Mouse (Mus musculus): ENCODE data around the gene Iqschfp. TPM values are rescaled to one million over a fixed set of nuclear protein-coding genes. Genes with fewer than 3 reads are reported as not detected.

Gene Iqschfp
- polyA plus RNA-seq, 1 experiment from 2014 or later, result 9.6 TPM

- no peak for ATAC-seq
- no peaks in the 10 kb centered on the region for H3K27me3 ChIP-seq
- no peak overlapping the region for H3K4me2 ChIP-seq (replicated peaks)
- H3K4me3 ChIP-seq (replicated peaks), result no peak overlapping the region
- H3K9ac ChIP-seq (replicated peaks), result no peak overlapping the region
- H3K27ac ChIP-seq, result no peak overlapping the region
- WGBS, result 80% methylated on average over 11 of the region's 11 CpGs
- H3K36me3 ChIP-seq, result no peaks in the 10 kb centered on the region
- peaks cover 12% of the 10 kb centered on the region for H3K4me1 ChIP-seq (replicated peaks)
- H3K9me3 ChIP-seq, result no peaks in the 10 kb centered on the region
These were observed 620.3 kb downstream of the Iqschfp start for GRCm38 (mm10) chr3:68512327-68512726.

DNA sequence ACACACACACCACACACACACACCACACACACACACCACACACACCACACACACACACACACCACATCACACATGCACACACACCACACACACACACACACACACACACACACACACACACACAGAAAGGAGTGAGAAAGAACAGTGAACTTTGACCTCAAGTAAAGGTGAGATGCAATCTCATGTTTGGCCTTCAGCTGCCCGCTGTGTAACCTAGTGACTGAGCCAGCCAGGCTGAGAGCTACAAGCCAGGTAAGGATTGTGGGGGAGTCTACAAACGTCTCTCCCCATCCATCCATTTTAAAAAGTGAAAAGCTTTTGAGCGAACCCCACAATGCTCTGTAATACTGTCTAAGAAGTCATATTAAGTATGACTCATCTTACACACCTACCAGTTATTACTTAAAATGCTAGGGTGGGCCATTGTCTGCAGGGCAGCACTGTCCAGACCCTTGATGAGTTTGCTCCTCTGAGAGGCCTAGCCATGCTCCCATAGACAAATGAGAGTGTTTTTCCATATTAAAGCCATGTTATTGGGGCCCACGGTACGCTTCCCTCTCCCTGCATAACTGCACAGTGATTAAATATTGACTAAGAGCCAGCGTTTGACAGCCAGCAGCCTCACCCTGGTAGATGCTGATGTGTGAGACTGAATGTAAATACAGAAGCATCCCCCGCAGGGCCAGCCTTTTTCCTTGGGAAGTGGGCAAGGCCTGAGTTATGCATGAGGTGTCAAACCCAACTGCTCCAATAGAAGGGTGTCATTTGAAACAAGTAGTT lies 621.5 kb downstream of the Iqschfp start:
- ATAC-seq, result peak; percentile 77
- Histone ChIP-seq H3K4me3 (replicated peaks) (no peak overlapping the region), H3K36me3 (no peaks in the 10 kb centered on the region), H3K27me3 (no peaks in the 10 kb centered on the region), H3K27ac (peak overlapping the region; percentile 51; the same call in 1 of the 2 replicates), H3K4me1 (replicated peaks) (peaks cover 11% of the 10 kb centered on the region), H3K4me2 (replicated peaks) (no peak overlapping the region), H3K9me3 (no peaks in the 10 kb centered on the region), H3K9ac (replicated peaks) (no peak overlapping the region)
- WGBS, result 49% methylated on average over 7 of the region's 7 CpGs

DNA sequence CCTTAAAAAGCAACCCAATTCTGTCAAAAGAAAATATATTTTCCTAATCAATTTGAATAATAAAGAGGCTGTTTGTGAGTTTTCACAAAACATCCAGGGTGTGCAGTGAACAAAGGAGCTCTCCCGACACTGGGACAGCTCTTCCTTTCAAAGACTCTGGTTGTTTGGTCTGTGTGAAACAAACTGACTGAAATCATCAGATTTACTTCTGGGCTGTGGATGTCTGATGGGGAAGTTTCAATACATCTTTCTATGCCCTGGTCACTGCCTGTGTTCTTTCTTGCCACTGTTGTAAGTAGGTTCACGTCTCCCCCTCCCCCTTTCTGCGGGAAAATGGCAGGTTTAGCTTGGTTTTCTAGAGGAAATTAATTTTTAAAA lies 622.1 kb downstream of the Iqschfp start:
- Histone ChIP-seq H3K4me2 (replicated peaks) (no peak overlapping the region), H3K9ac (replicated peaks) (no peak overlapping the region), H3K9me3 (no peaks in the 10 kb centered on the region), H3K27ac (peak overlapping the region; percentile 69; the same call in 1 of the 2 replicates), H3K27me3 (no peaks in the 10 kb centered on the region), H3K4me3 (replicated peaks) (no peak overlapping the region), H3K36me3 (no peaks in the 10 kb centered on the region), H3K4me1 (replicated peaks) (peaks cover 9% of the 10 kb centered on the region)
- 60% methylated on average over 3 of the region's 3 CpGs for WGBS
- ATAC-seq, result no peak

DNA sequence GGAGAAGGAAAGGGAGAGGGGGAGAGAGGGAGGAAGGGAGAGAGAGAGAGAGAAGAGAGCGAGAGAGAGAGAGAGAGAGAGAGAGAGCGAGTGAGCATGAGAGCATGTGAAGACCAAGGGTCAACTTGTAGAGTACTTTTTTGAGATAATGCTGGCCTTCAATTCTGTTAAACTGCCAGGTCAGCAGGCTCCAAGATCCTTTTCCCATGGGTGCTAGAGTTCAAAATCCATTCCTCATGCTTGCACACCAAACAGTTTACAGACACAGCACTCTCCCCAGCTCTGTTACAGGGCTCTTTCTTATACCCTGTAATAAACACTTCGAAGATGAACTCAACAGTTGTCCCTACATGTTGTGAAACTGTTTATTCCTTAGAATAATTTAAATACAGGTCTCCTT lies 622.7 kb downstream of the Iqschfp start:
- Histone ChIP-seq H3K9ac (replicated peaks) (no peak overlapping the region), H3K36me3 (no peaks in the 10 kb centered on the region), H3K4me1 (replicated peaks) (peaks cover 9% of the 10 kb centered on the region), H3K4me2 (replicated peaks) (no peak overlapping the region), H3K4me3 (replicated peaks) (no peak overlapping the region), H3K27ac (no peak overlapping the region), H3K27me3 (no peaks in the 10 kb centered on the region), H3K9me3 (no peaks in the 10 kb centered on the region)
- ATAC-seq, result no peak
- WGBS, result 86% methylated on average over 3 of the region's 3 CpGs

DNA sequence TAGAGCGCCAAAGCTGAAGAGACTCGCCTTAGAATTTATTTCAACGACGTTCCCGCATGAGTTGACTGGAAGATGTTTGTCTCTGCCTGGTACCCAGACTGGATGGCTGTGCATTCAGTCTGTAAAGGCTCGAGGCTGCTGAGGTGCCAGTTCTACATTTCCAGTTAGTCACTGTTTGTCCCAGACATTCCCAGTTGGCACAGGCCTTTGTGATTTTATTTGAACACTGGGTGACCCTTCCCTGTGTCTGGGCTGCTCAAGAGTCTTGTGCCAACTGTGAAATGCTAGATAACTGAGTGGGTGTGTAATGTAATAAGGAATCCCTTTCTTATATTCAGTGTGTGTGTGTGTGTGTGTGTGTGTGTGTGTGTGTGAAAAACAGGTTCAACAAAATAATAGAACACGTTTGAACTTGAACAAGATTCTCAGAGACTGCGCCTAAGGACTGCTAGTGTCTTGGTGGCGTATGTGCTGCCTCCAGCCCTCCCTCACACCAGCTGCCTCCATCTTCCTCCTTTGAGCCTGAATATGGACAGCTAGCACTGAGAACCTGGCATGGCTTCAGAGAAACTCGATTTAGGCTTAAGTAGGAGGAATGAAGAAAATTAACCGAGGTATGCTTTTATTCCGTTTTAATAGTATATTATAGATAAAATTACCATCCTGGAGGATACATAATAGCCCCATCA lies 624.5 kb downstream of the Iqschfp start:
- 81% methylated on average over 12 of the region's 12 CpGs for WGBS
- Histone ChIP-seq H3K27ac (no peak overlapping the region), H3K4me3 (replicated peaks) (no peak overlapping the region), H3K4me2 (replicated peaks) (no peak overlapping the region), H3K9me3 (no peaks in the 10 kb centered on the region), H3K9ac (replicated peaks) (no peak overlapping the region), H3K36me3 (no peaks in the 10 kb centered on the region), H3K27me3 (no peaks in the 10 kb centered on the region), H3K4me1 (replicated peaks) (peaks cover 9% of the 10 kb centered on the region)
- ATAC-seq, result no peak

GRCm38 (mm10) chr3:68517236-68517635 lies 625.2 kb downstream of the Iqschfp start:
- H3K4me1 ChIP-seq (replicated peaks), result peaks cover 9% of the 10 kb centered on the region
- no peak overlapping the region for H3K9ac ChIP-seq (replicated peaks)
- H3K36me3 ChIP-seq, result no peaks in the 10 kb centered on the region
- no peak for ATAC-seq
- H3K4me3 ChIP-seq (replicated peaks), result no peak overlapping the region
- no peaks in the 10 kb centered on the region for H3K27me3 ChIP-seq
- H3K27ac ChIP-seq, result no peak overlapping the region
- H3K9me3 ChIP-seq, result no peaks in the 10 kb centered on the region
- WGBS, result 56% methylated on average over 7 of the region's 7 CpGs
- no peak overlapping the region for H3K4me2 ChIP-seq (replicated peaks)

GRCm38 (mm10) chr3:68518041-68518440 lies 626.0 kb downstream of the Iqschfp start:
- H3K27me3 ChIP-seq, result no peaks in the 10 kb centered on the region
- H3K4me2 ChIP-seq (replicated peaks), result no peak overlapping the region
- ATAC-seq, result no peak
- H3K36me3 ChIP-seq, result no peaks in the 10 kb centered on the region
- WGBS, result 89% methylated on average over 8 of the region's 8 CpGs
- peaks cover 9% of the 10 kb centered on the region for H3K4me1 ChIP-seq (replicated peaks)
- H3K9me3 ChIP-seq, result no peaks in the 10 kb centered on the region
- H3K4me3 ChIP-seq (replicated peaks), result no peak overlapping the region
- H3K27ac ChIP-seq, result no peak overlapping the region
- H3K9ac ChIP-seq (replicated peaks), result no peak overlapping the region

- H3K27me3 ChIP-seq, result no peaks in the 10 kb centered on the region
- no peaks in the 10 kb centered on the region for H3K36me3 ChIP-seq
- H3K4me3 ChIP-seq (replicated peaks), result no peak overlapping the region
- WGBS, result 94% methylated on average over 5 of the region's 5 CpGs
- H3K27ac ChIP-seq, result no peak overlapping the region
- H3K9ac ChIP-seq (replicated peaks), result no peak overlapping the region
- peaks cover 6% of the 10 kb centered on the region for H3K4me1 ChIP-seq (replicated peaks)
- no peak overlapping the region for H3K4me2 ChIP-seq (replicated peaks)
- ATAC-seq, result no peak
- no peaks in the 10 kb centered on the region for H3K9me3 ChIP-seq
These were observed 626.6 kb downstream of the Iqschfp start for GRCm38 (mm10) chr3:68518586-68518985.

DNA sequence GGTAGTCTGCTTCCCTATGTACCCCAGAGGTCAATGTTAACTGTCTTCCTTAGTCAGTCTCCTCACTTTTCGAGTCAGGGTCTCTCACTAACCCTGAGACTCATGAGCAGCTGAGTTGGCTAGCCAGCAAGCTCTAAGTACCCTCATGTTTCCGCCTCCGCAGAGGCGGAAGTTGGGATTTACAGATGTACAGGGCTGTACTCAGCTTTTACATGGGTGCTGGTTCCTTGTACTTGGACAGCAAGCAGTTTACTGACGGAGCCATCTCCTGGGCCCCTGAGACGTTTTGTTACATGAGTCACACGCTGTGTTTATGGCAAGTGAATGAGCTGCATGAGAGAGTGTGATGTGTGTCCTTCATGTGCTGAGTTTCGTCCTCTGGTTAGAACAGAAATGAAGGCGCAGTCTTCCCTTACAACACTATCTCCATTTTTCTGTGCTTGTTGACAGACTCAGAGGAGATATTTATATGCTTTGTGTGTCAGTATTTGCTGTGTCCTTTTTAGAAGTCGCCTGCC lies 633.4 kb downstream of the Iqschfp start:
- Histone ChIP-seq H3K4me2 (replicated peaks) (no peak overlapping the region), H3K9me3 (no peaks in the 10 kb centered on the region), H3K27ac (no peak overlapping the region), H3K36me3 (no peaks in the 10 kb centered on the region), H3K4me1 (replicated peaks) (peaks cover 3% of the 10 kb centered on the region; the same call in 1 of the 2 replicates), H3K27me3 (no peaks in the 10 kb centered on the region), H3K4me3 (replicated peaks) (no peak overlapping the region), H3K9ac (replicated peaks) (no peak overlapping the region)
- ATAC-seq, result no peak
- WGBS, result 93% methylated on average over 10 of the region's 10 CpGs

- H3K9ac ChIP-seq (replicated peaks), result no peak overlapping the region
- H3K36me3 ChIP-seq, result no peaks in the 10 kb centered on the region
- no peak overlapping the region for H3K4me3 ChIP-seq (replicated peaks)
- no peak for ATAC-seq
- no peak overlapping the region for H3K27ac ChIP-seq
- H3K4me2 ChIP-seq (replicated peaks), result no peak overlapping the region
- no peaks in the 10 kb centered on the region for H3K9me3 ChIP-seq
- WGBS, result 70% methylated on average over 4 of the region's 4 CpGs
- H3K27me3 ChIP-seq, result no peaks in the 10 kb centered on the region
- H3K4me1 ChIP-seq (replicated peaks), result peaks cover 3% of the 10 kb centered on the region; the same call in 1 of the 2 replicates
These were observed 634.4 kb downstream of the Iqschfp start for GRCm38 (mm10) chr3:68526416-68526815.

DNA sequence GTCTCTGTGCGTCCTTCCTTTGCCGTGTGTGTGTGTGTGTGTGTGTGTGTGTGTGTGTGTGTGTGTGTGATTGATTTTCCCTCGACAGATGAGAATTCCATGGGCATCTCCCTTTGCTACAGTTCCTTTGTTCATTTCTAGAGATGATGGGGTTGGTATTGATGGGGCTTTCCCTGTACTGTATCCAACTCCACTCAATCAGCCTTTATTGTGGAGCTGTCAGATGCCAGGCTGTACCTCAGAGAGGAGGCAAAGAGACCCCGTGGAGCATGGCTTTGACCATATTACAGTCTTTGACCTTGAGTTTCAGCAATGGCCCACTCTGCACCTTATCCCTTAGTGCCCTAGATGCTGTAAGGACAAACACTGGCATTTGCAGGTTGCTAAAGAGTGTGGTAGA lies 635.1 kb downstream of the Iqschfp start:
- Histone ChIP-seq H3K4me2 (replicated peaks) (no peak overlapping the region), H3K36me3 (no peaks in the 10 kb centered on the region), H3K9ac (replicated peaks) (no peak overlapping the region), H3K4me1 (replicated peaks) (peaks cover 3% of the 10 kb centered on the region; the same call in 1 of the 2 replicates), H3K27ac (no peak overlapping the region), H3K4me3 (replicated peaks) (no peak overlapping the region), H3K9me3 (no peaks in the 10 kb centered on the region), H3K27me3 (no peaks in the 10 kb centered on the region)
- no peak for ATAC-seq
- 79% methylated on average over 4 of the region's 4 CpGs for WGBS

GRCm38 (mm10) chr3:68531908-68532307 lies 639.9 kb downstream of the Iqschfp start:
- Histone ChIP-seq H3K4me2 (replicated peaks) (no peak overlapping the region), H3K4me1 (replicated peaks) (peaks cover 6% of the 10 kb centered on the region), H3K27ac (no peak overlapping the region), H3K27me3 (no peaks in the 10 kb centered on the region), H3K4me3 (replicated peaks) (no peak overlapping the region), H3K9ac (replicated peaks) (no peak overlapping the region), H3K9me3 (peaks cover 7% of the 10 kb centered on the region), H3K36me3 (0 out of 2 replicates have a peak, but pooled peaks cover 5% of the 10 kb centered on the region)
- WGBS, result 84% methylated on average over 4 of the region's 4 CpGs
- no peak for ATAC-seq
